Mouse (Mus musculus) common myeloid progenitor, adult 5-6 weeks (primary cell): ENCODE measurements at regions not wholly inside any gene's neighbourhood (a gene's known extent, or its start where the extent isn't known, plus 50 kb on each side); places are given as distances from the start of the nearest gene placed in this dataset.

Source experiments
- ATAC-seq: replicated peaks from 2 replicates; pipeline ENCODE4 v1.8.0; 2016; ENCODE audit warnings: low read depth, mild to moderate bottlenecking, moderate TSS enrichment, inconsistent platforms; ENCODE audit not compliant: poor library complexity, severe bottlenecking

- ATAC-seq = peak; percentile 60
Measured at GRCm38 (mm10) chr16:12892658-12893305, 216.7 kb upstream of the Ercc4 start.

- ATAC-seq = no peak
Measured at GRCm38 (mm10) chr16:12897267-12897666, 212.2 kb upstream of the Ercc4 start.

DNA sequence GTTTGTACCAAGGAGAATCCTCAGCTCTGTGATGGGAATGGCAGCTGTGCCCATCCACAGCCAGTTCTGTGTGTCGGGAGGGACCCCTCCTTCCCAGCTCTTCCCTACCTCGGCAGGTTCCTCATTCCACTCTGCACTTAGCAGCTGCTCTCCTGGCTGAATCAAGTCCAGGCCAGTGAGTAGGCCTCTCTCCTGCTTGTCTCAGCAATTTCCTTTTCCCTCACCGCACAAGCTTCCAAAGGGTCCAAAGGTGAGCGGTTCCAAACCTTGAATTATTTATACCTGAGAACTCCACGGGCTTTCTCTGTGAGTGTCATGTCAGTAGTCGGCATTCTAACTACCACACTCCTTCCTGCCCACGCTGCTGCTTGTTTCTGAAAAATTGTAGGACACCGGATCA is 208.8 kb upstream of the Ercc4 start:
- ATAC-seq = no peak

DNA sequence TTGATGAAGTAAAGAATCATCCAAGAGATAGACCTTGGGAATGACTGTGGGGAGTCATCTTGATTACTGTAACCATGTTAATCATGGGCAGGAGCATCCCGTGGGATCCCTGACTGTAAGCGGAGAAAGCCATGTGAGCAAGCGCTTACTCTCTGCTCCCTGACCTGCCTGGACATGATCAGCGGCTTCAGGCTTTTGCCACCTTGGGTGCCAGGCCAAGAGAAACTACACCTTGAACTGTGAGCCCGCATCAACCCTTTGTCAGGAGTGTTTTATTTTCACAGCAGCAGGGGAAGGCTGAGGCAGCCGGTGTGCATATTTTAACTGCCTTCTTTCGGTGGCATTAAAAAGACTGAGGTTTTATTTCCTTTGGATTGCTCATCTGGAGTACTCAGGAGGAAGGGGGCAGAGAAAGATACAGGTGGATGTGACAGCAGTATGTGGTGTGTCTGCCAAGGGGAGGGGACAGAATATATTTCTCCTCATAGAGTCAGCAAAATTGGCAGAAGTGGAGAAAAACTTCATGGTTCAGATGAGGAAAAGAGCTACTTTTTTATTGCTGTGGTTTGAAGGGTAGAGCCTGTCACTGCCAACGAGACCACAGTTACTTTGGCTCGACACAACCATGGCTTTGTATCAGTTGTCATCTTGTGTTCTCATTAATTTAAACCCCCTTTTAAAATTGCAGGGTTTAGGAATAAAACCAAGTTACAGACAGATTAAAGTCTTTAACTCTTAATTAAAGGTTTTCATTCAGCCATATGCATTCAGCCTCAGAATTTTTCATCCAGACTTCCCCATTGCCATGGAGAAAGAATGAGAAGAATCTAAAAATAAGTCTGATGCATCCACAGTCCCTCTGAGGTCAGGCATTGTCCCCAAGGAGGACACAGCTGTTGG is 208.1 kb upstream of the Ercc4 start:
- ATAC-seq = no peak

DNA sequence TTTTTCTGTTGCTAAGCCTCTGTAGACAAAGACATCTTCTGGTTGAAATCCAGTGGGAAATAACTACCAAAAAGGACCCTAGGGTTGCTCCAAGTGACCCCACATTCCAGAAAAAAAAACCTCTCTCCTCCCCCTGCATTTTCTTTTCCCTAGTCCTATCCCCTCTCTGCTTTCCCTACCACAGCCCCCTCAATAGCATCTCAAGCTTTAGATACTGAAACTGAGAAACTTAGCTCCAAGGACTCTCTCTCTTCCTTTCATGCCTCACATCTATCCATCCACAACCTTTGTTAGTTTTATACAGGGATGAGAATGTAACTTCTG is 207.5 kb upstream of the Ercc4 start:
- no peak for ATAC-seq

- peak; percentile 90 for ATAC-seq
Measured at GRCm38 (mm10) chr16:12903161-12903560, 206.3 kb upstream of the Ercc4 start.

DNA sequence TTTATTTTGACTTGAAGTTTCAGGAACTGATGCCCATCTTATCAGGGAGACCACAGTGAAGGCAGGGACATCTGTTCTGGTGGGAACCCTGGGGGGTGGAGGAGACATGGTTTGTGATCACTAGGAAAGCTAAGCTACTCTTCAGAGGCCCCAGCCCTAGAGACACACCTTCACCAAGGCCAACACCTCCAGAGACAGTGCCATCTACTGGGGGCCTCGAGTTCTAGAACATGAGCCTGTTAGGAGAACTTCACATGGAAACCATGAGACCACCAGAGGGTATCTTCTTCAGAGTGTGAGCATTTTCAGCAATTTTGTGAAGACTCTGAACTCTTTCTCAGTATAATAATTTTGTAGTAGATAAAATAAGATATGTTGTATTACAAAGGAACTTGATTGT is 204.5 kb upstream of the Ercc4 start:
- ATAC-seq = 0 out of 2 replicates have a peak, but pooled peaks have one; percentile 20

DNA sequence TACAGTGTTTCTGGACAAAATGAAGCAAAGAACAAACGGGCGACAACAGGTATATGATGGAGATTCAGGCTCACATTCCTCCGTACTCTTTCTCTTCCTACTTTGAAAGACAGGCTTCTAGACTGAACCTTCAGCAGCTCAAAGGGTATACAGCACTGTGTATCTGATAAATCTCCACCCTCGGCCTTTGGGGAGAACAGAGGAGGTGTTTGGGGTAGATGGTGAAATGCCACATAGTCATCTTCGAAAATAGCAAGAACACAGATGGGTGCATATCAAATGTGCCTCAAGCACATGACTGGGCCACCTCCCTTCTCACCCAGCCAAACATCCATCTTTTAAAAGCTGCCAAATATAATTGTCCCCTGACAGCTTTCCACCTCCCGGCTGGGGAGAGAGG is 184.8 kb upstream of the Ercc4 start:
- ATAC-seq = no peak

DNA sequence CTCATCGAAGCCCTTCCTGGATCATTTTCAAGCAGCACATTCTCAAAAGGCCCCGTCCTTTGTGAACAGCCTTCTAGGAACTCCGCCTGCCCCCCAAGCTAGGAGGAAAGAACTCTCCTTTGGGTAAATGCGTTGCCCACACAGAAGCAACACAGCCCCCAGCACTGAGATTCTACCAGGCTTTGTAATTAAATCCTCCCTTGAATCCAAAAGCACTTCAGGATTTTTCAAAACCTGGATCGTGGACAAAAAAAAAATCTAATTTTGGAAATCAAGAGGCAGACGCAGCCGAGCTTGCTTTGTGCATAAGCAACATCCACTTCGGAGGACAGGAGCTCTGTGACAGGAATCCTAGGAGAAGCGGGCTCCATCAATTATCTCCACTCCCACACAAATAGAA is 183.6 kb upstream of the Ercc4 start:
- no peak for ATAC-seq

DNA sequence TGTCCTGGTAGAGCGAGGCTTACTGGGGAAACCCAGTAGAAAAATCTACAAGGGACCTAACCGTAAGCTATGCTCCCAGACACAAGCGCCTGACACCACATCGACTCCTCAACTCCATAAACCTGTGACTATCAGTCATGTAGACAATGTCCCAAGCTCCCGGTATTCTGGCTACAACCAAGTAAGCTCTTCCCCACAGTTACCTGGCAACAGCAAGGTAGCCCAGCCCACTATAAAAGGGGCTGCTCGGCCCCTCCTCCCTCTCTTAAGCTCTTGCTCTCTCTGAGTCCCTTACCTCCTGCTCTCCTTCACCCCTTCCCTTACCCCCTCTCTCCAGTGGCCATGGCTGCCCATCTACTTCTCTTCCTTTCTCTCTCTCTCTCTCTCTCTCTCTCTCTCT is 178.4 kb upstream of the Ercc4 start:
- no peak for ATAC-seq

- no peak for ATAC-seq
Measured at GRCm38 (mm10) chr16:12932959-12933358, 176.5 kb upstream of the Ercc4 start.

GRCm38 (mm10) chr16:12934586-12934985 is 174.9 kb upstream of the Ercc4 start:
- ATAC-seq = peak; percentile 81

GRCm38 (mm10) chr16:12935266-12935665 is 174.2 kb upstream of the Ercc4 start:
- no peak for ATAC-seq

- peak; percentile 55 for ATAC-seq
Measured at GRCm38 (mm10) chr16:12936571-12936970, 172.9 kb upstream of the Ercc4 start.

DNA sequence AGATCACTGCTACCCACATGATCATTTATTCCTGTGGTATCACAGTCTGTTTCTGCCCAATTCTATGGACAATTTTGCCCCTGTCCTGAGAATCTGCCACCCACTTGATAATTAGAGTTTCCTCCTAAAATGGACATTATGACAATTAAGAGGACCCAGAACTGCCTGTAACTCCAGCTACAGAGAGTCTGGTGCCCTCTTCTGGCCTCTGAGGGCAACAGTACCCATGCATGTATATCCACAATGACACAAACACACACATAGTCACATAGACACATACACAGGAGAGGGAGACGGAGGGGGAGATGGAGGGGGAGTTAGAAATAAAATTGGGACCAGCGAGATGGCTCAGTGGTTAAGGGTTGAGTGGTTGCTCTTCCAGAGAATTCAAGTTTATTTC is 170.9 kb upstream of the Ercc4 start:
- ATAC-seq = no peak

- no peak for ATAC-seq
Measured at GRCm38 (mm10) chr16:12951176-12951575, 158.3 kb upstream of the Ercc4 start.

DNA sequence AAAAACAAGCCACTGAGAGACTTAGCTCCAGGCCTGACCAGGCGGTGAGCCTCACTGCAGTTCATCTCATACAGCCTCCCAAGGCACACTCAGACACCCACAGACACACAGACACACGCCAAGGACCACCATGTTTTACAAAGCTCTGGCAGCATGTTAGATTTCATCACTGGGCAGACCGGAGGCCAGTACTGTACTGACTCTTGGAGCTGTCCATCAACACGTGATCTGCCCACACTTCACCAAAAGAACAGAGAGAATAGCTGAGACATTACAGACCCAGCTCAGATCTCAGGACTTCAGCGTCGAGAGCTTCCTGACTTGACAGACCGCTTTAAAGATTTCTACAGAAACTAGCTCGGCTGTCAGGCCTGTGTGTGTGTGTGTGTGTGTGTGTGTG is 155.5 kb upstream of the Ercc4 start:
- no peak for ATAC-seq

DNA sequence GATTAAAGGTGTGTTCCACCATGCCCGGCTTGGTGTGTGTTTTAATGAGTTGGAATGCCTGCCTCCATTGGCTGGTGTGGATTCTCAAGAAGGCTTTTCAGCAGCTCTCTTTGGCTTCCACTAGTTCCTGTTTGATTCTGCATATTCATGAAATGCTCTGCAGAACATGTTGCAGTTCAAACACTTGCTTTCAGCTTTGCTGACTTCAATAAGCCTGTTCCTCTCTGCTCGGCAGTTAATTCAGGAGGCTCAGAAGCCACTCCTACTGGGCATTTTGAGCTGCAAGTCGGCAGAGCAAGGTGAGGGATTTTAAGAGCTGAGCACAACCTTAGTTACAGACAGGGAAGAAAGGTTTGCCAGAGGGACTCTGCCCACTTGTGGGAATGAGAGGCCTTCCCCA is 153.1 kb upstream of the Ercc4 start:
- no peak for ATAC-seq

DNA sequence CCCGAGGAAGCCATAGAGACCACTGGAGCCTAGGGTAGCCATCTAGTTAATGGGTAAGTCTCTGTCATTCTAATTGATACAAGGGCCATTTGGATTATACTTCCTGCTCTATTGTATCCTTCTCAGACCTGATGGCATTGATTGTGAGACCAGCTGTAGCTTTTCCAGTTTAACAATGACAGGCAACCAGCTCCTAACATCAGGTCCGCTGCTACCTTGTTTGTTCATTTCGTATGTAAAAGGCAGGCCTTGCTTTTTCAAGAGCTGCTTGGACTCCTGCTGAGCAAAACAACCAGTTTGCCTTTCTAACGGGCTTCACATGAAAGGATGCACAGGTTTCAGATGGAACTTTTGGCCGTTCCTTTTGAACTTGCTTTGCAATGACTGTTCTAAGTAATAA is 148.6 kb upstream of the Ercc4 start:
- ATAC-seq = no peak

DNA sequence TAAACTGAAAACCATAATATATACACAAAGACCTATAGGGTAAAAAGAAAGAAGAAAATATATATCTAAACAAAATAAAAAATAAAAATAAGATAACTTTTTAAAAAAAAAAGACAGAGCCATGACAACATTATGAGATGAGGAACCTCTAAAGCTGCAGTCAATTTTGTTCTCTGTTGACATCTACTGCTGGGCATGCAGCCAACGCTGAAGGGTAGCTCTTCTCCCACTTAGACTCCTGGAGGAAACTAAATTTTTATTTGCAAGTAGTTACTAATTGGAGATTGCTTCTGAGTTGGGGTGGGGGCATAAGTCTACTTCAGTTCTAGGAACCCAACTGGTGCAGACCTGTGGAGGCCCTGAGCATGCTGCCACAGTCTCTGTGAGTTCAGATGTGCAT is 126.8 kb upstream of the Ercc4 start:
- ATAC-seq = no peak

GRCm38 (mm10) chr16:13001288-13001880 is 108.1 kb upstream of the Ercc4 start:
- no peak for ATAC-seq
